Mouse (Mus musculus) spleen, adult 2 months (tissue): Measurements from ENCODE around the gene Cep85l.

Source experiments
- CTCF ChIP-seq: fragments of 200-500 bp; IDR thresholded peaks from 2 replicates; pipeline ENCODE4 v1.5.1; 2011; ENCODE audit warnings: mild to moderate bottlenecking, inconsistent platforms; ENCODE audit not compliant: insufficient read depth, insufficient read length, insufficient replicate concordance; ENCODE audit errors: extremely low read depth
- POLR2A ChIP-seq: fragments of 200-500 bp; IDR thresholded peaks from 2 replicates; pipeline ENCODE4 v1.6.1; 2011; ENCODE audit warnings: low read depth, low read length, inconsistent platforms

GRCm38 (mm10) chr10:53414092-53415085 is 34.6 kb upstream of the Cep85l start:
- TF ChIP-seq CTCF (no peak), POLR2A (no peak)
